Mouse (Mus musculus) cerebellum, postnatal 25 days (tissue): ENCODE data around the gene Lamc2.

Experiments used
- DNase-seq, 2 experiments: peaks; one replicate each; pipeline ENCODE4 v3.0.0; 2021; ENCODE audit warnings: mixed read lengths in 2 of 2

Lamc2 gene

DNA sequence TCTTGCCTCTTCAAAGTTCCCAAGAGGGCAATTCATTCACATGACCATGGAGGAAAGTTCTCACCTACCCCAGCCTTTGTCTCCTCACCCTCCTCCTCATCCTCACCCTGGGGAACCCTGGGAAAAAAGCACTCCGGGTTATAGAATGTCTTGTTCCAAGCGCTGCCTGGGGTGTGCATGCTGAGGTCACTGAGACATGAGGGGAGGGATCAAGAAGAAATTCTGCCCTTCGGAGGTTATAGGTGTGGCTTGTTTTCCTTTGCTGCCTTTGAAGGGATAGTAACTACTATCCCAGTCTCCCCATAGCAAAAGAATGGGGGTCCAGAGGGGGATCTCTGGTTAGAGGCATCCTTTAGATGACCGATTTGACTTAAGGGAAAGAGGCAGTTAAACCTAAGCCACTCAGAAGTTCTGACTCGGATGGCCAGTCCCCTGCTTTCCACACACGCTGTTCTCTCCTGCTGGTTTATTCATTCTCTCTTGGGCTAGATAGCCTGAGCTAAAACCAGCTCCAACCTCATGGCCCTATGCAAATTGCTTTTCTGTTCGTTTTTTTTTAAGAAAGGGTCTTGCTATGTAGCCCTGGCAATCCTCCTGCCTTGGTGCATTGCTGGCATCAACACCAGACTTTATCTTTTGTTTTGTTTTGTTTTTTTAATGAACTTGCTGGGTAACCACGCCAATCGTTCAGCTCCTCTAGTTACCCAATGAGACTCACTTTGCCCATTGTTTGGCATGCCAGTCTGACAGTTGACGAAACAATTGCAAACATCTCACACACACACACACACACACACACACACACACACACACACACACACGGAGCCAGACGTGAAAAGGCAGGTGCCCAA, 91.8 kb downstream of the Lamc2 start:
- DNase-seq: no peak

DNA sequence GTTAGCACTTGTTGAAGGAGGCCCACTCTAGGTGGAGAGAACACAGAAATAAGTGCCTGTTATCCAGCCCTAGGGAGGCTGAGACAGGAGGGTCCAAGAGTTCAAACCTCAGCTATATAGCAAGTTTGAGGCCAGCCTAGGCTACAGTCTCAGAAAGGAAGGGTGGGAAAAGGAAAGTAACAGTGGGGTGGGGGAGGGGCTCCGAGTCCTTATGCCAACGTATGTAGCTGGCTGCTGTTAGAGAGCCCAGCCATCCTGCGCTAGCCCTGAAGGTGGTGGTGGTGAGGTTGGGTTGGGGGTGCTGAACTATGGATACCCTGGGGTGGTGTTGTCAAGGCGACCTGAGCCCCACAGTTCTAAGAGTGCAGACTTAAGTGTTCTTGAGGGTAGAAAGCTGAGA, 92.7 kb downstream of the Lamc2 start:
- no peak for DNase-seq

DNA sequence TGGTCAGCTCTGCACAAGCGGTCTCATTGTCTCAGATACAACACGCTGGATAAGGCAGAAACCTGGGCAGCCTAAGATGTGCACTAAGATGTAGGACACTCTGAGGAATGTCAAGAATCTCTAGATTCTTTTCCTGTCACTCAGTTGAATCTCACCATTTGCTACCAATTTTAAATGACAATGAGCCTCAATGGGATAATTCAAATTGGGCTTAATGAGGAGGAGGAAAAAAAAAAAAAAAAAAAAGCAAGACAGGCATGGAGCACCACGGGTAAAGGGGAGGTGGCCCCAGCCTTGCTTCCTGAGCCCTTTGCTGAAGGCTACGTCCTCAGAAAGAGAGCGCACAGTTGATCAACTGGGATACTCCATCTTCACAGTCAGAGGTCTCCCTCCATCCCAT, 93.1 kb downstream of the Lamc2 start:
- DNase-seq: no peak

DNA sequence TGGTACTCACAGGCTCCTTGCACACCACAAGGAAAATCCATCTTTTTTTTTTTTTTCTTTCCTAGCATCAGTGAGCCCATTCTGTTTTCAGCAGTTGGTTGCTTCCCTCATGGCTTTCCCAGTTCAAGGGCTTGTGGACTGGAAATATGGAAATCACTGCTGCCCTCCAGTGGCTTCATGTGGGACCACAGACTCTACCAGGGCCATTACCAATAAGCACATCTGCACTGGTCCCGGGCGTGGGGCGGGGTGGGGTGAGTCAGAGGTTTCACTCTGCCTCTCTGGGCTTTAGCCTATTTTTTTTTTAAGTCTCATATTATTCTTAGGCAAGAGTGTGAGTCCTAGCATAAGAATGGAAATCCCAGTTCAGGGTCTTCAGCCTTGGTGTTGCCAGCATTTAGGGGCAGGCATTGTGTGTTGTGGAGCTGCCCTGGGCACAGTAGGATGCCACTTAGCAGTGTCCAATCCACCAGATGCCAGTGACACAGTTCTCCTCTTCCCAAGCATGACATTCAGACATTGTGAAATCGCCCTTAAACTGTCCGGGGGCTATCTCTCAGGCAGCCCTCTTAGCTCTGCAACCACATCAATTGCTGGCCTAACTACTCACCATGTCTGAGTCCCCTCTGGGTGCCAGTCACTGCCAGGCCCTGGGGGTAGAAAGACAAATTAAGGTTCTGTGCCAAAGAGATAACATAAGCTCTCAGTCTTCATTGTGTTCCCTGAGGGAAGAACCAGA, 93.8 kb downstream of the Lamc2 start:
- DNase-seq: peak; percentile 82 to 84

DNA sequence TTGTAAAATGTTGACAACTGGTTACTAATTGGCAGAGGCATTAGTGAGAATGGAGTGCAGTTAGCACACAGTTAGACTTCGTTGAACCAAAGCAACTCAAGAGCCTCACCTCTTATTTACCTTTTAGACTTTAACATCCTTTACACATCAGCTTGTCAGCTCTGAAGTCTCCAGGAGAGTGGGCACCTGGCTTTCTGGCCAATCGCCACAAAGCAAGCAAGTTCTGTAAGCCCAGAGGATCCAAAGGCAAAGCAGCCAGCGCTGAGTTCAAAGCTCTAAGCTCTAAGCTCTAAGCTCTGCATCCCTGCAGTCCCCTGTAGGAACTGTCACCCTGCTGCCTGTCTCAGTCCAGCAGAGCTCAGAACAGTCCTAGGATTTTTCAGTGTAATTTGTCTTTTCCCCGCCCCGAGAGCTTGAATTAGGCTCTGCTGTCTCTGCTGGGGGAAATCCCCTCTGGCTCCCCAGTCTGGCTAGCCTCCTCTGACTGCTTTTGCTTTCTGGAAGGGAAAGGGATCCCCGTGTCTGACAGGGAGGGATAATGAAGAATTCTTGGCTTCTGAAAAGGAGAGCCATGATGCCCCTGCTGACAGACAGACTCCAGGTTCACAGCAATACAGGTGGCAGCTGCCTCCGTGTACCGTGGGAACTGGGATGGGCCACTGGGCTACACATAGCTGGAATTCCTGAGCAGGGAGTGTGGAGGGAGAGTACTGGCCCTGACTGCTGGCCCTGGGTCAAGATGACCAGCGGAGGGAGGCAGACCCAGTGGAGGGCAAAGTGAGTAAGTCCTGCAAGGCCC, 94.6 kb downstream of the Lamc2 start:
- DNase-seq: peak in 1 of 2 experiments; percentile 56

DNA sequence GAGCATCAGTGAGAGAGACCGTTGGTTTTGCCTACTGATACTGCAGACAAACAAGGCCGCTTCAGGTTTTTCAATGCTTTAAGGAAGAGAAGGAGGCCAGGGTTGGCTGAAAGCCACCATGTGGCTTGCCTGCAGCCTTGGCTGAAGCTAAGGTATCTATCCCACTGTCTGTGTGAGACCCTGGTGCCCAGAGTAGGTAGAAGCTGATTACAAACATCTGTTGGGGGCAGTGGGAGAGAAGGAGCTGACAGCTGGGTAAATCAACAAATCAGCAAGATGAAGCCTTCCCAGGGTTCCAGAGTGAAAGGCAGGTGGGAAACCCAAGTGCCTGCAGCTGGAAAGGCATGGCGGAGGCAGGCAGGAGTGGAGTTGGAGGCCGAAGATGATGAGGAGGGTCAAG, 95.4 kb downstream of the Lamc2 start:
- no peak for DNase-seq

DNA sequence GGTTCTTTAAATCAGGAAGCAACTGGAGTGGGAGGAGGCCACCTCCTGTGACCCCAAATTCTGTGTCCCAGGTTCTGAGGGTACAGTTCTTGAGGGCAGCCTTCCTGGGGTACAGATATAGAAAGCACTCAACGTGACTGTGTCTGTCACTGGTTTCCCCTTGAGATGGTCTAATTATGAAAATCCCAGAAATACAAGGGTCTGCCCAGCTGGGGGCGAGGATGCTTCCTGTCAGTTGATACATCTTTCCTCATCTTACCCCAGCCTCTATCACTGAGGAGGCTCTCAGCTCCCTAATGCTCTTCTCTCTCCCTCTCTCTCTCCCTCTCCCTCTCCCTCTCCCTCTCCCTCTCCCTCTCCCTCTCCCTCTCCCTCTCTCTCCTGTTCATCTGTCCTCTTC, 96.2 kb downstream of the Lamc2 start:
- DNase-seq: no peak

DNA sequence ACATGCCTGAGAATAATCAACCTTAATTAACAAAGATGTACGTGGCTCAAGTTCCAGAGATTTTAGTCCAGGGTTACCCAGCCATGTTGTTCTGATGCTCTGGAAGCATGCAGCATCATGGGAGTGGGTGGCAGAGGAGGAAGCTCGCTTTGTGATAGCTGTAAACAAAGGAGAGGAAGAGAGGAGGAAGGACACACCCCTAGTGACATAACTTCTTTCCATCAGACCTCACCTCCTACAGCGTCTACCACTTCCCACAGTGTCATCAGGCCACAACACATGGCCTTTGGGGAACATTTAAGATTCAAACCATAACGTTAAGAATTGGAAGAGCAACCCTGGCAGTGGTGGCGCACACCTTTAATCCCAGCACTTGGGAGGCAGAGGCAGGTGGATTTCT, 98.5 kb downstream of the Lamc2 start:
- no peak for DNase-seq

DNA sequence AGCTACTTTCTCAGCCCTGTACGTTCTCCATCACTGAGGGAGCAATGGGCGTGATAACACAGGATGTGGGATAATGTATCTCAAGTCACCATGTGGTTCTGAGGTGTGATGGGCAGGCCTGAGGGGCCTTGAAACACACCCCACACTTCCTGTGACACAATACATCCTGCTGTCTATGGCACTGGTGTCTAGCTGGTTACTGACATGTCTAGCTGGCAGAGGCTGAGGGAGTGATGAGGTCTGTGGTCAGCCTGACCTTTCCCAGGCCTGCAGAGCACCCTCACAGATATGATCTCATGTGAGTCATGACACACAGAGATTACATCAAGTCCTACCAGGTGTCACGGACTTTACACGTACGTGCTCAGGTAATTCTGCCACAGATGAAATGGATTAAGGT, 101.0 kb downstream of the Lamc2 start:
- DNase-seq: no peak

DNA sequence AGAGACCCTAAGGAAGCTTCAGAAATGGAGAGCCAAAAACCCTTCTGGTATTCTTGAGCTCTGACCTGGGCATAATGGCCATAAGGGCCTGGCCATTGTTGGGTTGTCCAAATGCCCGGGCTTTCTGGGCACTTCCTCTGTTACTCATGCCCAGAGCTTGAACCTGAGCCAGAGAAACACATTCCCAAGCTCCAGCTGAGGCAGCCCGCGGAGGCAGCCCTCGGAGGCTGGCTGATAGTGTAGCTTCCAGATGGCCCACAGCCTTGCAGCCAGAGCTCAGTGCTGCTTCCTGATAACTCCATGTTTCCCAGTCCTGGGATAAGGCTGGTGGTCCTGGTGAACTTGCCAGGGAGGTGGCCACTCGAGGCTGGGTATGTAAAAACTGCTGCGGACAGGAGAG, 102.1 kb downstream of the Lamc2 start:
- peak; percentile 80 to 84 for DNase-seq

DNA sequence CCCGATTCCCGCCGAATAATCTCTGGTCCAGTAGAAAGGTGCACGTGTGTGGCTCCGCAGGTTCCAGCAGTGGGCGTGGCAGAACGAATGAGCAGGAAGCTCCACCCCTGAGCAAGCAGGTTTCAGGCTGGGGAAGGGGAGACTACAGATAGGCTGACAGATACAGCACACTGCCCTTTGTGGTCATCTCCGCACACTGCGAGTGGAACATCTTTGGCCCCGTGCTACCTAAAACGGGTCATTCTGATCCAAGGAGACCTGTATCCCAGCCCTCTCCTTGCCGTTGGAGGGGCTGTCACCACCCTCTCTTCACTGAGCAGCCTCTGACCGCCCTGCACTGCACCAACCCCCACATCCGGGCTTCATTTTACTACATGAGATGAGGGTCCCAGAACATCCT, 103.0 kb downstream of the Lamc2 start:
- DNase-seq: peak in 1 of 2 experiments; percentile 26

DNA sequence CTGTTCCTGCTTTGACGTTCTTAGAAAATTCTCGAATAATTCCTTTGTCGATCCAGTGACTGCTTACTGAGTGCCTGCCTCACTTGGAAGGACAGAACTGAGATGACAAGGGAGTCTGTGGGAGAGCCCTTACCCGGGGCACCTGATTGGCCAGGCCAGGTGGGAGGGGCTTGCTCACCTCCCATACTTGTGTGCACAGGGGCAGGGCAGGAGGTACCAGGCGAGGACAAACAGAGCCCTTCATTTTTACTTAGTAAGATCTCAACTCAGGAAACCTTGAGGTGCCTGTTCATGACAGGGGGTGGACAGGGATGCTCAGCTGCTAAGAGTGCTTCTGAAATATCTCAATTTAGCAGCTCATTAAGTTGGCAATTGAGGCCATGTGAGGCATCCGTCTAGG, 110.3 kb downstream of the Lamc2 start:
- no peak for DNase-seq

DNA sequence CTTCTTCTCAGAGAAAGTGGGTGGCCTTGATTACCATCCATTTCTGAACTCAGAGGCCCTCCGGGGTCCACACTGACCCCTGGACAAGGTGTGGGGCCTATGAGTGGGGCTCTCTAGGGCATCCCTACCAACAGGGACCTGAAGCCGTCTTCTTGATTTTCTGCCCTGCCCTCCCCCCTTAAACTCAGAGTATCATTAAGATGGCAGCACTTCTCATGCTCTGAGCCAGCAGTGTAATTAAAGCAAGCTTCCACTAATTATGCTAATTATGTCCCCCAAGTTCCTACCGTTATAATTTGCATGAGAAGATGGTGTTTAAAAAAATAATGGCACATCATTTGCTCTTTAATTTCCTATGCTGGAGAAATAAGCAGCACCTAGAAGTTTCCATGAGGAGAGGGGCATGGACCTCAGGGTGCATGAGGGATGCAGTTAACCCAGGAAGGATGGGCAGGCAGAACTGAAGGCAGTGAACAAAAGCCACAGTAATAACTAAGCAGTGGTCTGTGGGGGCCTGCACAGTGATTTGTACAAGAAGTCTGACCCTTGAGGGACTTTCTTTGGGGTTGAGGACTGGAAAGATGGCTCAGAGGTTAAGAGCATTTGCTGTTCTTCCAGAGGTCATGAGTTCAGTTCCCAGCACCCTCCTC, 111.0 kb downstream of the Lamc2 start:
- DNase-seq: no peak

DNA sequence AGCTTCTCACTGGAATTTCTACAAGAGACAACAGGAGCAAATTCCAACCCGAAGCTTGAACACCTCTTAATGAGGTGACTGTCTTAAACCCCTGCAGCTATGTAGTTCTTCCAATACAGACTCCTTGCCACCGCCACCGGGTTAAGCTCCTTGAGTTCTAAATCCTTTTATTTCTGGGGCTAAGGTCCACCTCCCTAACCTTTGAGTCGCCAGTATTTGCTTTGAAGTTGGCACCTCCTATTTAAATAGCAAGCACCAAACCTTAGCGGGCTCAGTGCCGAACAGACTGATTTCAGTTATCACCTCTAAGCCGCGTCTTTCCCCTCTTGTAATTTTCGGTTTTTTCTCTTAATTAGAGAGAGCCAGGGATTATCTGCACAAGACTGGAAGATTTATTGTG, 112.8 kb downstream of the Lamc2 start:
- DNase-seq: no peak
